Mouse (Mus musculus): ENCODE data around the gene Paf1.

DNA sequence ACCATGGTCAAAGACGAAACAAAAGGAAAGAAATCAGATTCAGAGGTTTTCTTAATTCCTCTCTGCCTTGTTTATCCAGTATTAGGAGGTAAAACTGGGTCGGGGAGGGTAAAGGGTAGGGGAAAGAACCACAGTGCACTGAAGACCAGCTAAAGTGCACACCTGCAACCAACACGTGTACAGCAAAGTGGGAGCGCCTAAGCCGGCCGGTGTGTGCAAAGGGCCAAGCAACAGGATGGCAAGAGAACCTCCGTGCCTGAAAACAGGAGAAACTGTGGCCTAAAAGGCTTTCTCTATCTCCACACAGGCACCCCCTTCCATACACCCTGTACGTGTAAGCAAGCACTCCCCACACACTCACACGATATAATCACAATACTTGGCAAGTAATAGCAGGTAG, 7.6 kb upstream of the Paf1 start:
- no peak for TF ChIP-seq POLR2A (IDR thresholded peaks at IDR 0.05; ENCODE audit: extremely low read depth, insufficient read depth, low read length)
- no peak for TF ChIP-seq CTCF (IDR thresholded peaks at IDR 0.05; ENCODE audit: low read depth, low read length)
